Mouse (Mus musculus) embryo, embryonic 11.5 days (tissue): ENCODE measurements around the gene Psmd5.
A peak's percentile ranks its signal among the peaks of the same experiment; 100 is the strongest.

ENCODE experiments used
- DNase-seq: peaks from one replicate; pipeline ENCODE4 v3.0.0-alpha.2; 2012; ENCODE audit warnings: low read depth, low spot score

Psmd5 gene

GRCm38 (mm10) chr2:34874816-34875345, at the start of gene Psmd5:
TSS of gene Psmd5 (minus strand) at chr2:34874968.
- no peak for DNase-seq

GRCm38 (mm10) chr2:34922729-34923128, 48.0 kb upstream of the Psmd5 start:
- no peak for DNase-seq

- no peak for DNase-seq
Observed at GRCm38 (mm10) chr2:34920144-34920543, 45.4 kb upstream of the Psmd5 start.

GRCm38 (mm10) chr2:34915103-34915502, 40.3 kb upstream of the Psmd5 start:
- no peak for DNase-seq

- DNase-seq: no peak
Observed at GRCm38 (mm10) chr2:34914823-34915082, 40.0 kb upstream of the Psmd5 start.

GRCm38 (mm10) chr2:34914069-34914822, 39.5 kb upstream of the Psmd5 start:
- no peak for DNase-seq

GRCm38 (mm10) chr2:34913218-34914068, 38.7 kb upstream of the Psmd5 start, which contains the start of gene Phf19:
TSS of gene Phf19 (minus strand) at chr2:34914026.
- no peak for DNase-seq

GRCm38 (mm10) chr2:34912613-34913012, 37.8 kb upstream of the Psmd5 start:
- DNase-seq: no peak

- no peak for DNase-seq
Observed at GRCm38 (mm10) chr2:34911871-34912270, 37.1 kb upstream of the Psmd5 start.

- no peak for DNase-seq
Observed at GRCm38 (mm10) chr2:34909719-34910118, 35.0 kb upstream of the Psmd5 start.

- no peak for DNase-seq
Observed at GRCm38 (mm10) chr2:34906861-34907604, 32.3 kb upstream of the Psmd5 start.

GRCm38 (mm10) chr2:34906426-34906825, 31.7 kb upstream of the Psmd5 start:
- DNase-seq: no peak

- peak; percentile 95 for DNase-seq
Observed at GRCm38 (mm10) chr2:34904849-34905542, 30.2 kb upstream of the Psmd5 start.

GRCm38 (mm10) chr2:34903652-34904405, 29.1 kb upstream of the Psmd5 start:
- DNase-seq: no peak

GRCm38 (mm10) chr2:34903191-34903590, 28.4 kb upstream of the Psmd5 start:
- no peak for DNase-seq

- DNase-seq: no peak
Observed at GRCm38 (mm10) chr2:34902731-34903130, 28.0 kb upstream of the Psmd5 start.

- DNase-seq: no peak
Observed at GRCm38 (mm10) chr2:34901726-34902125, 27.0 kb upstream of the Psmd5 start.

- no peak for DNase-seq
Observed at GRCm38 (mm10) chr2:34900412-34900811, 25.6 kb upstream of the Psmd5 start.

GRCm38 (mm10) chr2:34899682-34900081, 24.9 kb upstream of the Psmd5 start:
- no peak for DNase-seq

- DNase-seq: no peak
Observed at GRCm38 (mm10) chr2:34897820-34898219, 23.1 kb upstream of the Psmd5 start.
